Mouse (Mus musculus): ENCODE data around the gene Fbxl2. TPM values are rescaled to one million over a fixed set of nuclear protein-coding genes. Genes with fewer than 3 reads are reported as not detected.

Gene Fbxl2
- total and polyA plus RNA-seq, 3 experiments: 0.54 to 1.1 (median 0.81) TPM

DNA sequence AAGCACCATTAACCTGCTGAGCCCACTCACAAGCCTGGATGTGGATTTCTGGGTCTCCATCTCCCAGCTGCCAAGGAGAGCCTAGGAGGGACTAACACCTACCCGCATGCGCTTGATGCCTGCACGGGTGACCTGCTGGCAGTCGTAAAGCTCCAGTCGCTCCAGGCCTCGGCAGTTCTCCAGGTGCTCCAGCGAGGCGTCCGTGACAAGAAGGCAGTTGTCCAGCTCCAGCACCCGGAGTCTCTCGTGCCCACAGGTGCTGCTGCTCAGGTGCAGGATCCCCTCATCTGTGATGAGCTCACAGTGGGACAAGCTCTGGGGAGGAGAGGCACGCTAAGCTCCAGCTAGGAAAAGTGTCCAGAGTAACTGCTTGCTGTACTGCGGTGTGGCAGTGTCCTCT is 66.6 kb downstream of the Fbxl2 start:
- no peak for DNase-seq (ENCODE audit: extremely low read depth)
- H3K27ac ChIP-seq (ENCODE audit: insufficient read depth, low read depth): no peak overlapping the region
- in situ Hi-C loops (cut with MboI; ENCODE audit: low pct_ligation_motif_present, low pct_unique_long_range_greater_than_20kb, low sequenced_read_pairs) (no loop called here), dilution Hi-C loops (cut with MboI; ENCODE audit: extremely low pct_ligation_motif_present, extremely low pct_unique_long_range_greater_than_20kb, low sequenced_read_pairs) (no loop called here)
- TF ChIP-seq POLR2AphosphoS2 (IDR thresholded peaks at IDR 0.05; ENCODE audit: low read depth, low read length) (no peak), MXI1 (IDR thresholded peaks at IDR 0.05; ENCODE audit: low read depth, low read length) (no peak), CHD2 (IDR thresholded peaks at IDR 0.05; ENCODE audit: low read length) (no peak), JUND (conservative IDR thresholded peaks at IDR 0.05; ENCODE audit: low read depth, low read length) (no peak), CTCF (conservative IDR thresholded peaks at IDR 0.05 in 1 of 2, IDR thresholded peaks at IDR 0.05 in 1 of 2; ENCODE audit: low read depth in 2 of 2, low read length in 2 of 2) (no peak), SIN3A (IDR thresholded peaks at IDR 0.05; ENCODE audit: low read length) (no peak), TCF12 (IDR thresholded peaks at IDR 0.05; ENCODE audit: low read depth, low read length) (no peak), ZMIZ1 (IDR thresholded peaks at IDR 0.05; ENCODE audit: low read depth, low read length) (no peak), SMC3 (IDR thresholded peaks at IDR 0.05; ENCODE audit: low read depth, low read length) (no peak)
- no peaks in the 10 kb centered on the region for H3K9me3 ChIP-seq (replicated peaks; ENCODE audit: low read length)
- peaks cover 2 to 9% of the 10 kb centered on the region in 2 experiments; a peak in 2 of 4 replicates for H3K4me1 ChIP-seq (ENCODE audit: control insufficient read depth in 1 of 2, insufficient read depth in 2 of 2)
- no peaks in the 10 kb centered on the region for H3K27me3 ChIP-seq (replicated peaks)
- peaks cover 47 to 84% of the 10 kb centered on the region in 2 experiments for H3K36me3 ChIP-seq (replicated peaks in 1 of 2; ENCODE audit: control insufficient read depth in 1 of 2, insufficient read depth in 1 of 2, low read length in 1 of 2)
- no peak overlapping the region for H3K4me2 ChIP-seq (ENCODE audit: insufficient read depth, low read depth, poor library complexity, severe bottlenecking)
- H3K79me2 ChIP-seq (replicated peaks; ENCODE audit: control insufficient read depth, extremely low read depth, insufficient read depth, poor library complexity, severe bottlenecking): no peaks in the 10 kb centered on the region
- H3K9ac ChIP-seq (ENCODE audit: insufficient read depth, low read depth): no peak overlapping the region
- no peak overlapping the region for H3K4me3 ChIP-seq (replicated peaks in 1 of 3; ENCODE audit: low read depth in 2 of 3, low read length in 2 of 3, poor library complexity in 1 of 3)

DNA sequence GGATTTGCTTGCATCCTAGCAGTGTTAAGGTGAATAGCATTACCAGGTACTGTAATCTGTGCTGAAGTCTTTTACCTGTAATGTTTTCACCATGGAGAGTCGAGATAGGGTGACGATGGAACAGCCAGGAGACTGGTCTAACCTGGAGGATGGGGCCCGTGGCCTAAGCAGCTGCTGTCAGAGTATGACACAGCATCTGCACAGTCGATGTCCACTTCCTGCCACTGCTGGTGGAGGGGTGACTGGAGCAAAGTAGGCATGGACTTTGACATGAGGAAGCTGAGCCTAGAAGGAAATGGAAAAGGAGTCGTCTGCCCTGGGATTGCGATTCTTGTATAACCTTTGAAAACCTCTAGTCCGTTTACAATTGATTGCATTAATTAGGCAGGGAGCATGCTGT is 67.3 kb downstream of the Fbxl2 start:
- Histone ChIP-seq H3K4me3 (replicated peaks in 1 of 3; ENCODE audit: low read depth in 2 of 3, low read length in 2 of 3, poor library complexity in 1 of 3) (no peak overlapping the region), H3K9me3 (replicated peaks; ENCODE audit: low read length) (no peaks in the 10 kb centered on the region), H3K4me1 (ENCODE audit: control insufficient read depth in 1 of 2, insufficient read depth in 2 of 2) (peaks cover under 1 to 4% of the 10 kb centered on the region in 2 experiments; a peak in 2 of 4 replicates), H3K27me3 (replicated peaks) (no peaks in the 10 kb centered on the region), H3K36me3 (replicated peaks in 1 of 2; ENCODE audit: control insufficient read depth in 1 of 2, insufficient read depth in 1 of 2, low read length in 1 of 2) (peaks cover 54 to 89% of the 10 kb centered on the region in 2 experiments), H3K4me2 (ENCODE audit: insufficient read depth, low read depth, poor library complexity, severe bottlenecking) (no peak overlapping the region), H3K27ac (ENCODE audit: insufficient read depth, low read depth) (no peak overlapping the region), H3K9ac (ENCODE audit: insufficient read depth, low read depth) (no peak overlapping the region), H3K79me2 (replicated peaks; ENCODE audit: control insufficient read depth, extremely low read depth, insufficient read depth, poor library complexity, severe bottlenecking) (no peaks in the 10 kb centered on the region)
- DNase-seq (ENCODE audit: extremely low read depth): no peak
- no peak for TF ChIP-seq ZKSCAN1 (IDR thresholded peaks at IDR 0.05; ENCODE audit: borderline replicate concordance, low read depth, low read length)
- in situ Hi-C loops (cut with MboI; ENCODE audit: low pct_ligation_motif_present, low pct_unique_long_range_greater_than_20kb, low sequenced_read_pairs) (no loop called here), dilution Hi-C loops (cut with MboI; ENCODE audit: extremely low pct_ligation_motif_present, extremely low pct_unique_long_range_greater_than_20kb, low sequenced_read_pairs) (no loop called here)

DNA sequence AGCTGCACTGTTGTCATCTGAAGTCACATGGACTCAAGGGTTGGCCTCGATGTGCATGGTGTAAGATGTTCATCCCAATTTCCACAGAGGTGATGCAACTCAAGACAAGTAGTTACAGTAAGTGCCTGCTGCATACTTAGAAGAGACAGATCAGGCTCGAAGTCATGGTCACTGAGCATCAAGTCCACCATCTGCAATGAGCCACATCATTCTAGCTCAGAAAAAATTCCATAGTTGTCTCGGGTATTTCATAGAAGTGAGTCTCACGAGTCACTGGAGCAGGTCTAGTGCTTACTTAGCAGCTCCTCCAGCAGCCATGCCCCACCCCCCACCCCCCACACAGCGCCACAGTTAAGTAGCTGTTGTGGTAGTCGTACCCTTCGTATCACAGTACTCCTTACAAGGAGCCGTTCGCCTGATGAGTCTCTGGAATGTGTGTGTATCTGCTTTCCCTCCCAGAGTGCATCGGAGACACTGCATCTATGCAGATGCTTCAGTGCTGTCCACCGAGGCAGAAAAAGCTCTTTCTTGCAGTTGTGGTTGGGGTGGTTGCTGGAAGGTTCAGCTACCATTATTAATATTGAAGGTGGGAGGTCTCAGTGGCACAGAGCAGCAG is 68.7 kb downstream of the Fbxl2 start:
- Histone ChIP-seq H3K9ac (ENCODE audit: insufficient read depth, low read depth) (no peak overlapping the region), H3K79me2 (replicated peaks; ENCODE audit: control insufficient read depth, extremely low read depth, insufficient read depth, poor library complexity, severe bottlenecking) (no peaks in the 10 kb centered on the region), H3K4me2 (ENCODE audit: insufficient read depth, low read depth, poor library complexity, severe bottlenecking) (no peak overlapping the region), H3K9me3 (replicated peaks; ENCODE audit: low read length) (no peaks in the 10 kb centered on the region), H3K27ac (ENCODE audit: insufficient read depth, low read depth) (no peak overlapping the region), H3K4me3 (replicated peaks in 1 of 3; ENCODE audit: low read depth in 2 of 3, low read length in 2 of 3, poor library complexity in 1 of 3) (no peak overlapping the region), H3K36me3 (replicated peaks in 1 of 2; ENCODE audit: control insufficient read depth in 1 of 2, insufficient read depth in 1 of 2, low read length in 1 of 2) (peaks cover 61 to 93% of the 10 kb centered on the region in 2 experiments), H3K27me3 (replicated peaks) (no peaks in the 10 kb centered on the region), H3K4me1 (ENCODE audit: control insufficient read depth in 1 of 2, insufficient read depth in 2 of 2) (peaks cover 0 to 4% of the 10 kb centered on the region in 2 experiments; a peak in 2 of 4 replicates)
- TF ChIP-seq NELFE (IDR thresholded peaks at IDR 0.05; ENCODE audit: low read depth, low read length) (no peak), ZMIZ1 (IDR thresholded peaks at IDR 0.05; ENCODE audit: low read depth, low read length) (no peak), POLR2A (IDR thresholded peaks at IDR 0.05; ENCODE audit: low read depth, low read length) (no peak), HCFC1 (IDR thresholded peaks at IDR 0.05; ENCODE audit: low read depth, low read length) (no peak), USF1 (IDR thresholded peaks at IDR 0.05; ENCODE audit: low read depth, low read length) (no peak), NRF1 (IDR thresholded peaks at IDR 0.05; ENCODE audit: low read depth, low read length) (no peak)
- in situ Hi-C loops (cut with MboI; ENCODE audit: low pct_ligation_motif_present, low pct_unique_long_range_greater_than_20kb, low sequenced_read_pairs) (no loop called here), dilution Hi-C loops (cut with MboI; ENCODE audit: extremely low pct_ligation_motif_present, extremely low pct_unique_long_range_greater_than_20kb, low sequenced_read_pairs) (no loop called here)
- DNase-seq (ENCODE audit: extremely low read depth): no peak
